Mouse (Mus musculus) C2C12 (cell line): ENCODE results near the gene Helz2. TPM values are rescaled to one million over a fixed set of nuclear protein-coding genes. Genes with fewer than 3 reads are reported as not detected.

Source experiments
- H3K27me3 ChIP-seq: one replicate; pipeline ENCODE4 v1.6.1; 2011; ENCODE audit not compliant: control insufficient read depth, insufficient read depth, insufficient read length
- H3K36me3 ChIP-seq: one replicate; pipeline ENCODE4 v1.6.1; 2011; ENCODE audit not compliant: control insufficient read depth, insufficient read depth
- H3K4me3 ChIP-seq: one replicate; pipeline ENCODE4 v1.5.1; 2011; ENCODE audit warnings: mild to moderate bottlenecking, control low read depth; ENCODE audit not compliant: poor library complexity, insufficient read depth, severe bottlenecking
- H3K79me2 ChIP-seq: one replicate; pipeline ENCODE4 v1.6.1; 2011; ENCODE audit not compliant: control insufficient read depth, insufficient read depth
- H3K79me3 ChIP-seq: one replicate; pipeline ENCODE4 v1.6.1; 2011; ENCODE audit warnings: low read depth, control low read depth
- H3ac ChIP-seq: one replicate; pipeline ENCODE3; 2011; ENCODE audit warnings: low read depth; ENCODE audit not compliant: control insufficient read depth, insufficient read length
- CEBPB ChIP-seq: IDR thresholded peaks from one replicate; pipeline ENCODE4 v1.6.1; 2011; ENCODE audit warnings: low read depth, mild to moderate bottlenecking, control low read depth, moderate library complexity
- CTCF ChIP-seq: IDR thresholded peaks from one replicate; pipeline ENCODE4 v1.5.1; 2011; ENCODE audit not compliant: control insufficient read depth, insufficient read depth, insufficient read length
- FOSL1 ChIP-seq: IDR thresholded peaks from one replicate; pipeline ENCODE4 v1.8.0; 2011; ENCODE audit warnings: mild to moderate bottlenecking, low read length; ENCODE audit not compliant: poor library complexity, insufficient read depth, severe bottlenecking
- MAX ChIP-seq: IDR thresholded peaks from one replicate; pipeline ENCODE4 v1.6.1; 2011; ENCODE audit warnings: mild to moderate bottlenecking, control low read depth
- MYOD1 ChIP-seq: IDR thresholded peaks from one replicate; pipeline ENCODE4 v1.6.1; 2011; ENCODE audit warnings: low read depth; ENCODE audit not compliant: control insufficient read depth, insufficient read length
- MYOG ChIP-seq: IDR thresholded peaks from one replicate; pipeline ENCODE4 v1.6.1; 2011; ENCODE audit not compliant: control insufficient read depth, insufficient read length; ENCODE audit errors: extremely low read depth
- USF1 ChIP-seq: IDR thresholded peaks from one replicate; pipeline ENCODE4 v1.6.1; 2011; ENCODE audit warnings: low read depth, mild to moderate bottlenecking, control low read depth, moderate library complexity
- polyA plus RNA-seq: library from polyadenylated mRNA; unstranded; fragments of >200 nt; fragmentation: generic; extraction: Trizol; gene quantifications from one replicate; pipeline ENCODE4 v1.2.1, GENCODE M21; 2012; ENCODE audit warnings: missing spikeins

The Helz2 gene
- polyA plus RNA-seq, 1 experiment: 2.2 TPM

- H3K27me3 ChIP-seq: no peaks in the 10 kb centered on the region
- H3K79me2 ChIP-seq: no peaks in the 10 kb centered on the region
- no peak overlapping the region for H3K4me3 ChIP-seq
- no peaks in the 10 kb centered on the region for H3K36me3 ChIP-seq
- TF ChIP-seq MAX (no peak), USF1 (no peak), MYOG (no peak), MYOD1 (no peak), CEBPB (no peak), FOSL1 (no peak), CTCF (no peak)
- no peaks in the 10 kb centered on the region for H3K79me3 ChIP-seq
- no peak overlapping the region for H3ac ChIP-seq
Observed at GRCm38 (mm10) chr2:181243706-181244394, 2.0 kb upstream of the Helz2 start.

GRCm38 (mm10) chr2:181242314-181242665 is 463 bp upstream of the Helz2 start:
- TF ChIP-seq FOSL1 (no peak), MYOD1 (no peak), MYOG (no peak), CTCF (no peak), MAX (no peak), CEBPB (no peak), USF1 (no peak)
- Histone ChIP-seq H3ac (no peak overlapping the region), H3K79me3 (no peaks in the 10 kb centered on the region), H3K36me3 (peaks cover 3% of the 10 kb centered on the region), H3K27me3 (no peaks in the 10 kb centered on the region), H3K79me2 (no peaks in the 10 kb centered on the region), H3K4me3 (peak overlapping the region; percentile 53)

DNA sequence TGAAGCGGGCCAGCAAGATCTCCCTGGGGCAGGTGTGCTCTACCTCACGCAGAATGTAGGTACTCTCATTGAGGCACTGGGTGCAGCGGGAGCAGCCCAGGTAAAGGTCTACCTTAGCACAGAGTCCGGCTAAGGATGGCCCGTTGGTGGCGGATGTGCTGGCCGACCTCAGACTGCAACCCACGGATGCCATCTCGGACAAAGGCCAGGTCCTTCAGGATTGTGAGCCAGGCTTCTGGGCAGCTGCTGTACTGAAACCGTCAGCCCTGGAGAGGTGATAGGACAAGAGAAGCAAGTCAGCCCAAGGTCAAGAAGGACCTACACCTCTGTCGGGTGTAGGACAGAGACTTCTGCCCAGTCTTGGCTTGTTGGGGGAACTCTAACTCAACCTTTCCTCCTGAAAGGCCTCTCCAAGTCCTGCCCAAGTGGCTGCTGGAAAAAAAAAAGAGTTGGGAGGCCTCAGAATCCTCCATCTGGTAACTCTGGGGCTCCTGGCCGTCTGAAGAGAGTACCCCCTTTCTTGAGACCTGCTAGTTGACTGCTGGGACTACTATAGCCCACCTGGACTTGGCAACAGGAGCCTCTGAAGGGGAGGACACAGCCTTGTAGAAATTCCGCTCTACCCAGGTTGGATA is 904 bp downstream of the Helz2 start:
- TF ChIP-seq MYOG: no peak
- TF ChIP-seq MYOD1: no peak
- no peak for TF ChIP-seq CEBPB
- TF ChIP-seq FOSL1: no peak
- no peak for TF ChIP-seq USF1
- no peak for TF ChIP-seq MAX
- no peak for TF ChIP-seq CTCF
- Histone ChIP-seq H3K4me3 (peak overlapping the region; percentile 53), H3K79me2 (no peaks in the 10 kb centered on the region), H3ac (no peak overlapping the region), H3K79me3 (no peaks in the 10 kb centered on the region), H3K27me3 (no peaks in the 10 kb centered on the region), H3K36me3 (peaks cover 9% of the 10 kb centered on the region)

- Histone ChIP-seq H3K79me2 (no peaks in the 10 kb centered on the region), H3K4me3 (no peak overlapping the region), H3ac (no peak overlapping the region), H3K36me3 (peaks cover 11% of the 10 kb centered on the region), H3K27me3 (no peaks in the 10 kb centered on the region), H3K79me3 (no peaks in the 10 kb centered on the region)
- TF ChIP-seq USF1: no peak
- TF ChIP-seq MYOG: no peak
- no peak for TF ChIP-seq FOSL1
- no peak for TF ChIP-seq MAX
- TF ChIP-seq CTCF: no peak
- TF ChIP-seq MYOD1: no peak
Observed at GRCm38 (mm10) chr2:181239261-181239660, 2.6 kb downstream of the Helz2 start.

GRCm38 (mm10) chr2:181238861-181239260 is 3.0 kb downstream of the Helz2 start:
- H3ac ChIP-seq: no peak overlapping the region
- H3K36me3 ChIP-seq: peaks cover 11% of the 10 kb centered on the region
- no peaks in the 10 kb centered on the region for H3K27me3 ChIP-seq
- TF ChIP-seq CTCF (no peak), USF1 (no peak), MYOD1 (no peak), MYOG (no peak), CEBPB (no peak), MAX (no peak), FOSL1 (no peak)
- no peak overlapping the region for H3K4me3 ChIP-seq
- no peaks in the 10 kb centered on the region for H3K79me3 ChIP-seq
- no peaks in the 10 kb centered on the region for H3K79me2 ChIP-seq
